Mouse (Mus musculus): ENCODE measurements around the gene Tmem267.

GRCm38 (mm10) chr13:119656846-119657416, 169.1 kb downstream of the Tmem267 start:
- no peak for TF ChIP-seq ZC3H11A (IDR thresholded peaks at IDR 0.05; ENCODE audit: borderline replicate concordance, low read depth, low read length)
- no peak for TF ChIP-seq MAFK (IDR thresholded peaks at IDR 0.05; ENCODE audit: insufficient read depth, low read depth, low read length)
- no peak for TF ChIP-seq CHD2 (IDR thresholded peaks at IDR 0.05; ENCODE audit: low read depth, low read length)
- no peak for TF ChIP-seq ZNF384 (IDR thresholded peaks at IDR 0.05; ENCODE audit: low read depth, low read length)
- no peak for TF ChIP-seq HCFC1 (IDR thresholded peaks at IDR 0.05; ENCODE audit: borderline replicate concordance, insufficient read depth, low read length)

All from ES-E14 (cell line).